In genomic region chr4:156219936-156220335, GRCm38 (mm10) we compare ENCODE assay signal across 29 mouse cellular contexts. TPM values are rescaled to one million over a fixed set of nuclear protein-coding genes. Genes with fewer than 3 reads are reported as not detected.
"Had no signal": no experiment of that assay in that cellular context is flagged by ENCODE, and none has a peak within 500 bp of the region (broad histone marks: within the 10 kb centered on the region; RNA-seq: fewer than 3 reads in every experiment).

No protein-coding gene starts in this region.

- DNase-seq: gastrocnemius, postnatal 25 days; heart, adult 11 months; heart, postnatal 14 days; heart, postnatal 36 days; kidney, adult 18-20 months; kidney, adult 8-10 months; kidney, postnatal 10 days; kidney, postnatal 25 days; kidney, postnatal 4 days; liver; liver, embryonic 13.5 days; liver, postnatal 0 days had no signal

- H3K4me2 ChIP-seq: heart, embryonic 13.5 days; hindbrain, embryonic 13.5 days; hindbrain, embryonic 15.5 days; intestine, embryonic 15.5 days; limb, embryonic 12.5 days; liver, embryonic 11.5 days; liver, embryonic 13.5 days; liver, embryonic 15.5 days had no signal

- H3K4me1 ChIP-seq: hindbrain, embryonic 13.5 days; hindbrain, embryonic 15.5 days; intestine, embryonic 15.5 days; limb, embryonic 10.5 days; limb, embryonic 12.5 days; liver, embryonic 13.5 days had no signal

- H3K9me3 ChIP-seq: heart, embryonic 10.5 days; heart, embryonic 13.5 days; heart, embryonic 15.5 days; hindbrain, embryonic 13.5 days; hindbrain, embryonic 15.5 days; intestine, embryonic 15.5 days; limb, embryonic 10.5 days; limb, embryonic 12.5 days; liver, embryonic 13.5 days; liver, embryonic 15.5 days had no signal

- H3K9ac ChIP-seq: heart, embryonic 13.5 days; heart, embryonic 15.5 days; hindbrain, embryonic 13.5 days; hindbrain, embryonic 15.5 days; intestine, embryonic 15.5 days; limb, embryonic 12.5 days; liver, embryonic 13.5 days; liver, embryonic 15.5 days; liver, postnatal 0 days had no signal

- H3K27ac ChIP-seq: heart, embryonic 10.5 days; heart, embryonic 13.5 days; heart, embryonic 15.5 days; hindbrain, embryonic 13.5 days; hindbrain, embryonic 15.5 days; intestine, embryonic 15.5 days; layer of hippocampus, adult 2 months; left cerebral cortex, adult 2 months; limb, embryonic 10.5 days; limb, embryonic 12.5 days; liver, embryonic 13.5 days; liver, embryonic 15.5 days had no signal

- H3K4me3 ChIP-seq: heart, embryonic 10.5 days; heart, embryonic 13.5 days; heart, embryonic 15.5 days; hindbrain, embryonic 13.5 days; hindbrain, embryonic 15.5 days; intestine, embryonic 15.5 days; layer of hippocampus, adult 2 months; left cerebral cortex, adult 2 months; limb, embryonic 10.5 days; limb, embryonic 12.5 days; liver, embryonic 13.5 days; liver, embryonic 15.5 days had no signal

- H3K27me3 ChIP-seq: heart, embryonic 13.5 days; heart, embryonic 15.5 days; hindbrain, embryonic 13.5 days; hindbrain, embryonic 15.5 days; intestine, embryonic 15.5 days; limb, embryonic 12.5 days had no signal

- ATAC-seq: inflammation-experienced regulatory T-cells, adult 6 months; intestine, embryonic 15.5 days; intestine, postnatal 0 days; liver, postnatal 0 days had no signal

- H3K36me3 ChIP-seq: intestine, embryonic 15.5 days; limb, embryonic 10.5 days; liver, embryonic 13.5 days; liver, embryonic 15.5 days had no signal

RNA-seq across cellular contexts. Expression of gene Perm1, which starts 4.3 kb away (rescaled TPM):
- total RNA-seq: hematopoietic stem cell, adult 5-6 weeks had no signal
- polyA plus RNA-seq: liver, embryonic 13.5 days had no signal

RNA-seq across cellular contexts. Expression of gene Isg15, which starts 19.3 kb away (rescaled TPM):
- total RNA-seq: layer of hippocampus, postnatal 10 days had no signal
- polyA plus RNA-seq: heart, embryonic 10.5 days; kidney, embryonic 14.5 days had no signal
